Mouse (Mus musculus): Measurements from ENCODE around the gene C4bp. TPM values are rescaled to one million over a fixed set of nuclear protein-coding genes. Genes with fewer than 3 reads are reported as not detected.
"Not testable (repeated sequence)": the region's sequence is repeated elsewhere in the genome, so short reads cannot be mapped to it uniquely, and the experiment has no call there.

C4bp gene
- not detected in 2 replicates for polyA plus RNA-seq (2016; fragmentation: Nextera tagmentation; extraction: Ambion mirVana)

DNA sequence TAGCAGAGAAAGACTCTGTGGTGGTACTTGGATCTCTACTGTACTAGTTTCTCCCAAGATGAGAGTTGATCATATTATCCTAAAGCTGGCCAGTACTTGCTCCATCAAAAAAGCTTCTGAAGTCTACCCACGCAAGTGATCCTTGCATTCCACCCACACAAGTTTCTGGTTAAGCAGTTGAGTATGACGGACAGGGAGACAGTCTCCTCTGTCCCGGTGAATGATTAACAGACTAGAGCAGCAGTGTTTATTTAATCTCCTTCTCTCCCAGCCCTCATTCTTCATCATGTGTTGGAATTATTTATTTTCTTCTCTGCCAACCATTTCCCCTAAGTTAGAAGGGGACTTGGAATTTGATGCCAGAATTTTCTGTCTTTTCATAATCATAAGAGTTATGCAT lies at the start of gene C4bp:
TSS of gene C4bp (minus strand) at position 179 of the 400 bp plus-strand sequence.
- Histone ChIP-seq H3K4me3 (replicated peaks) (no peak within 1 kb of the TSS), H3K4me2 (no peak within 1 kb of the TSS), H3K9me3 (no peaks in the 10 kb centered on the region), H3K9ac (no peak within 1 kb of the TSS), H3K4me1 (no peaks in the 10 kb centered on the region), H3K27ac (no peak within 1 kb of the TSS), H3K36me3 (replicated peaks) (no peaks in the 10 kb centered on the region), H3K27me3 (no peaks in the 10 kb centered on the region)
- no peak for ATAC-seq (ENCODE audit: low FRiP score)
- 91% methylated on average over 3 of the region's 3 CpGs for WGBS

DNA sequence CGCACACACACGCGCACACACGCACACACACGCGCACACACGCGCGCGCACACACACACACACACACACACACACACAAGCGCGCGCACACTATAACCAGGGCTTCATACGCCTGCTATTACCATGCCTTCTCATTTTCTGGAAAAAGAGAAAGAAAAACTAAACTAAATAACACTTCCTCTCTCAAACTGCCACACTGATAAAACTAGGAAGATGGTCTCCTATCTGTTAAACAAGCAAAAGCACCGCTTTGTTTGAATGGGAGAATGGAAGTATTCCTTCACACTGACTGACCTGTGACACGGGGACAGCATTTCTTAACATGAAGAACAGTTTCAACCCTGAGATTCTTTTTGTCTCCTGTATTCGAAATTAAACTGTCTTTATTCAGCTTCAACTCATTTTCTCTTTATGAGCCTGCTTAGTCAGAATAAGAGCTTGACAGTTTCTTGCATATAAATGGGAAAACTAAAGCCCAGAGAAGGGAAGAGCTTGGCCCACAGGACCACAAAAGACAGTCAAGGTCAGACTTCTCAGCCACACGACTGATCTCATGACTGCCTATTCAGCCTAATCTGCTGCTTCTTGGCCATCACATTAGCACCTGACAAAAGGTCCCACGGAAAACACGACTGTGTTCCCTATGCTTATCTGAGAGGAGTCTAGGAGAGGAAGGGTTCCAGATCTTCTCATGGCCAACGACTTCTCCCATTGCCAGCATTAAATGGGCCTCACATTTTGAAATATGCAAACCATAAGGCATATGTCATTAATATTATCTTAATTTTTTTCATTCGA lies 49.0 kb upstream of the C4bp start:
- Histone ChIP-seq H3K36me3 (replicated peaks) (peaks cover 14% of the 10 kb centered on the region), H3K9ac (no peak overlapping the region), H3K4me1 (peaks cover 6% of the 10 kb centered on the region; the same call in 1 of the 2 replicates), H3K4me3 (replicated peaks) (no peak overlapping the region), H3K27ac (no peak overlapping the region), H3K27me3 (no peaks in the 10 kb centered on the region), H3K4me2 (no peak overlapping the region), H3K9me3 (no peaks in the 10 kb centered on the region)
- no peak for ATAC-seq (ENCODE audit: low FRiP score)
- WGBS = 89% methylated on average over 22 of the region's 22 CpGs

DNA sequence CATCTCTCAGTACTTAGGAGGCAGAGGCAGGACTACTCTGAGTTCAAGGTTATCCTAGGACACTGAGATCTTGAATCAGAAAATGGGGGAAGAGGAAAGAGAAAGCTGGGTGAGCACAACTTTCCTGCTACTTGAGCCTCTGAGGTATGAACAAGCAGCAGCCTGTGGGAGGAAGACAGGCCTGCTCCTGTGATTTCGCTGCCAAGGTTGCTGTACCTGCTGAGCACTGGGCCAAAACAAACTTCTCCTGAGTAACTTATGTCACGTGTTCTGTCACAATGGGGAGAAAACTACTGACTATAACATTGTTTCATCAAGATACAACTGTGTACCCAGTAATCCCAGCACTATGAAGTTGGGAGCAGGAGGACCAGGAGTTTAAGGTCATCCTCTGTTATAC lies 42.2 kb upstream of the C4bp start:
- no peak for ATAC-seq (ENCODE audit: low FRiP score)
- Histone ChIP-seq H3K4me3 (replicated peaks) (no peak overlapping the region), H3K4me1 (no peaks in the 10 kb centered on the region), H3K27me3 (no peaks in the 10 kb centered on the region), H3K36me3 (replicated peaks) (peaks cover 52% of the 10 kb centered on the region), H3K4me2 (no peak overlapping the region), H3K9me3 (no peaks in the 10 kb centered on the region), H3K9ac (no peak overlapping the region), H3K27ac (no peak overlapping the region)
- 84% methylated on average over 2 of the region's 2 CpGs for WGBS

DNA sequence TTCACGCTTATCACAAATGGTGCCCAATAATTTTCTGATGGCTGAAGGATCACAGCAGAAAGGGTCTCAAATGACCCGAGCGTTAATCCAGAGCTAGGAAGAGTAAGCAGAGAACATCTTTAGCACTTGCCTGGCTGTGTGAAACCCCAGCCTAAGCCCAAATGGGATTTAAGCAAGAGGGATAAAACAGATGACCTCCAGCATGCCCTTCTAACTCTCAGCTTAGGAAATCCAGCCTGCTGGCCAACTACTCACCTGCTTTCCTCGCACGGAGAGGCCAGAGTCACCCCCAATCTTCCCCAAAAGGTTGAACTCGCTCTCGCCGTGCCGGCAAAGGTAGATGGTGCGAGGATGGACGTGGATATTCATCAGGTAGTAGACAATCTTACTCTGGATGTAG lies 40.5 kb upstream of the C4bp start:
- Histone ChIP-seq H3K4me1 (no peaks in the 10 kb centered on the region), H3K27ac (no peak overlapping the region), H3K27me3 (no peaks in the 10 kb centered on the region), H3K9me3 (no peaks in the 10 kb centered on the region), H3K36me3 (replicated peaks) (peaks cover 62% of the 10 kb centered on the region), H3K9ac (no peak overlapping the region), H3K4me2 (no peak overlapping the region), H3K4me3 (replicated peaks) (no peak overlapping the region)
- ATAC-seq (ENCODE audit: low FRiP score) = no peak
- 97% methylated on average over 11 of the region's 11 CpGs for WGBS

DNA sequence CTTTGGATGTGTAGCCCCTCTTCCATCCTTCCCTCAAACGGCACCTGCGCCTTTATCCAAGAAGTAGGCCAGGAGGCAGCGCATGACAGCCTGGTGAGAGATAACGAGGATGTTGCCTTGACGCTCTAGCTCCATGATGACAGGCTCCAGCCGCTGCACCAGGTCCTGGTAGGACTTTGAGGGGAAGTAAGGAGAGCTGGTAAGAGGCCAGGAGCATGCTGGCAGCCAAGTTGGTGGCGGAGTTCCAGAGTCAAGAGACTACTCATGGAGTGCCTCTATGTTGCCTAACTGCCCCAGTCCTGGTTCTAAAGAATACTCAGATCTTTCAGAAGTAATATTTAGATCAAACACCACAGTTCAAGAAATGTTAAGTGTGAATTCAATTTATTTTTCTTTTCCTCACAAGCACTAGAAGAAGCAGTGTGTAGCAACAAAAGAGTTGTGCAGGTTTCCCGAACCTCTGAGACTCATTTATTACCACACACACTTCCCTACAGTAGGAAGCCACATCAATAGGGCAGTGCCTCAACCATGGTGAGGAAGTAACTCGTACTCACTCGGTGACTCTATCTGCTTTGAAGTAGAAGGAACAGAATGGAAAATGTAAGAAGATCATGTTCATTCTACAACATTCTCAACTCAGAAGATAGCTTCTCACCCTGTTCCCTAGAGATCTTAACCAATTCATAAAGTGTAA lies 38.7 kb upstream of the C4bp start:
- Histone ChIP-seq H3K4me2 (no peak overlapping the region), H3K4me1 (no peaks in the 10 kb centered on the region), H3K36me3 (replicated peaks) (peaks cover 59% of the 10 kb centered on the region), H3K27ac (no peak overlapping the region), H3K9me3 (no peaks in the 10 kb centered on the region), H3K4me3 (replicated peaks) (no peak overlapping the region), H3K9ac (no peak overlapping the region), H3K27me3 (no peaks in the 10 kb centered on the region)
- 88% methylated on average over 10 of the region's 10 CpGs for WGBS
- ATAC-seq (ENCODE audit: low FRiP score) = no peak

DNA sequence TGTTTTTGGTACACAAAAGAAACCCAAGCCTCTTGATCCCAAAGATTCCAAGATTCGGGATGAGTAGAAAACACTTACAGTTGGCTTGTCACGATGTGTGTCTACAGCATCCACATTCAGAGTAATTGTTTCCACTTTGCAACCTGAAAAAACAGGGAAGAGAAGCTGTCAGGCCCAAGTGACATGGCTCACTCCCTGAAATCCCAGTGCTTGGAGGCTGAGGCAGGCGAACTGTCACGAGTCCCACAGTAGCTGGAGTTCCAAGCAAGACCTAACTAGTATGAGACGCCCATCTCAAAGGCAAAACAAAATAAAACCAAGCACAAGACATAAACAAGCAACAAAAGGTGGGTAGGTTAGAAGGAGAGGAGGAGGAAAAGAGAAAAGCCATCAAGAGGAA lies 37.2 kb upstream of the C4bp start:
- no peak overlapping the region for H3K27ac ChIP-seq
- no peak for ATAC-seq (ENCODE audit: low FRiP score)
- no peaks in the 10 kb centered on the region for H3K4me1 ChIP-seq
- no peak overlapping the region for H3K4me3 ChIP-seq (replicated peaks)
- H3K36me3 ChIP-seq (replicated peaks) = peaks cover 59% of the 10 kb centered on the region
- 89% methylated on average over 5 of the region's 5 CpGs for WGBS
- no peaks in the 10 kb centered on the region for H3K27me3 ChIP-seq
- no peak overlapping the region for H3K4me2 ChIP-seq
- no peak overlapping the region for H3K9ac ChIP-seq
- no peaks in the 10 kb centered on the region for H3K9me3 ChIP-seq

DNA sequence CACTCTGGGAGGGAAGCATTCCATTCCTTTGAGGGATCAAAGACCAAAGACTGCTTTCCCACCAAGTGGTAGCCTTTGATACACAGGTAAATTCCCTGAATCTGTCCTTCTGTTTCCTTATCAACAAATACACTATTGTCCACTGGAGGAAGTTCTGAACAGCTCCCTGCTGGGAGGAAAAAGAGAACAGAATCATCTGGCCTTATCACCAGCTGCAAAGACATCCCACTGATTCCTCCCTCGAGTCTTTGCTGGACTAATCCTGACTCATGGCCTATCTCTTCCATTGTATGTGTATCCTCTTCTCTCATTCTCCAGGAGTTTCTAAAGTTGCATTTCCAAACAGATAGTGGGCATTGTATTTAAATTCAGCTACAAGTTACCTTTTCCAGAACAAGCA lies 22.5 kb upstream of the C4bp start:
- 33% methylated on average over 1 of the region's 1 CpGs for WGBS
- no peak for ATAC-seq (ENCODE audit: low FRiP score)
- no peaks in the 10 kb centered on the region for H3K36me3 ChIP-seq (replicated peaks)

DNA sequence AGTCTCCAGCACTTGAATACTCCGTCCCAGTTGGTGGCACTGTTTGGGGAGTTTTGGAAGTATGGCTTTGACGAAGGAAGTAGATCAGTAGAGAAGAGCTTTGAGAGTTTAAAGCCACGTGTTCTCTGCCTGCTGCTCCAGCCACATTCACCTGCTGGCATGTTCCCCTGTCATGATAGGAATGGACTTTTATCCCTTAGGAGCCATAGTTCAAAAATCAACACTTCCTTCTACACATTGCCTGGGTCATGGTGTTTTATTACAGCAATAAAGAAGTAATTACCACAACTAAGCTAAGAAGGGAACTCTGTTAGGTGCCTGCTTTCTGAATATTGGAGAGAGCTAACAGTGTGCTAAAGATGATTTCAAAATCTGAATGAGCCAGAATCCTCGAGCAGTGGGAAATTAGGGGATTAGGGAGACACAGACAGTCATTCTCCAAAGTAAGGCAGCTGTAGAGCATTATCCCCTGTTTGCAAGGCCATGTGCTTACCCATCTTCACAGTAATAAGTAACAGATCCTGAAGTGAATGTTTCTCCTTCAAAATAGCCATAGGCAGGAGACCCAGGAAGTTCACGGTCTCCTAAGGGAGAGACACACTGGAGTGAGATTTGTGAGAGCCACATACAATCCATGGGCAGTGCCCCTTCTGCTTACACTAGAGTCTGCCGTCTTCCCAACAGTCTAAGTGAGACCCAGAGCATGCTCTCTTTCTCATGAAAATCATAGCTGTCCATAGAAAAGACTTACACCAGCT lies 20.4 kb upstream of the C4bp start:
- H3K27ac ChIP-seq = no peak overlapping the region
- H3K36me3 ChIP-seq (replicated peaks) = no peaks in the 10 kb centered on the region
- no peak overlapping the region for H3K4me3 ChIP-seq (replicated peaks)
- no peaks in the 10 kb centered on the region for H3K4me1 ChIP-seq
- H3K27me3 ChIP-seq = no peaks in the 10 kb centered on the region
- ATAC-seq (ENCODE audit: low FRiP score) = no peak
- no peaks in the 10 kb centered on the region for H3K9me3 ChIP-seq
- H3K4me2 ChIP-seq = no peak overlapping the region
- H3K9ac ChIP-seq = no peak overlapping the region
- WGBS = 81% methylated on average over 6 of the region's 6 CpGs

More for the DNA sequence above, 22.5 kb upstream of the C4bp start:
- Histone ChIP-seq H3K4me3 (replicated peaks) (no peak overlapping the region), H3K4me1 (no peaks in the 10 kb centered on the region), H3K27ac (no peak overlapping the region), H3K27me3 (no peaks in the 10 kb centered on the region), H3K9me3 (0 out of 2 replicates have a peak, but pooled peaks cover 3% of the 10 kb centered on the region), H3K4me2 (no peak overlapping the region), H3K9ac (no peak overlapping the region)

DNA sequence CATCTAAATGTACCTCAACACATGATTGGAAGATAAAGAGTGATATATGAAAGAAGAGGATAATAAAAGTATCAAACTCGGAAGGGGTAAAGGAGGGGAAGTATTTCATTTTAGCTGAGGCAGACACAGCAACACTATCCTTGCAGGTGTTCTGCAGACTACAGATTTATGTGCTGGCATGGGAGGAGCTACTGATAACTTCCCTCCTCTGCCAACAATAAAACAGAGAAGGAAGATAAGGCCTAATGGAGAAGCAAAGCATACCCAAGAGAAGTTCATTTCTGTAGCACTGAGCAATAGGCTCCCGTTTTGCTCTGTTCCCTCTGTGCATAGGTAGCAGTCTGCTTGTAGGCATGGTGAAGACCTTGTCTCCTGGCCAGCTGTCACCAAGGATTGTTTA lies 19.6 kb upstream of the C4bp start:
- H3K9ac ChIP-seq = no peak overlapping the region
- no peaks in the 10 kb centered on the region for H3K9me3 ChIP-seq
- no peaks in the 10 kb centered on the region for H3K36me3 ChIP-seq (replicated peaks)
- no peak overlapping the region for H3K4me2 ChIP-seq
- ATAC-seq (ENCODE audit: low FRiP score) = no peak
- H3K4me3 ChIP-seq (replicated peaks) = no peak overlapping the region
- WGBS = 81% methylated on average over 2 of the region's 2 CpGs
- H3K4me1 ChIP-seq = no peaks in the 10 kb centered on the region
- no peaks in the 10 kb centered on the region for H3K27me3 ChIP-seq
- no peak overlapping the region for H3K27ac ChIP-seq

DNA sequence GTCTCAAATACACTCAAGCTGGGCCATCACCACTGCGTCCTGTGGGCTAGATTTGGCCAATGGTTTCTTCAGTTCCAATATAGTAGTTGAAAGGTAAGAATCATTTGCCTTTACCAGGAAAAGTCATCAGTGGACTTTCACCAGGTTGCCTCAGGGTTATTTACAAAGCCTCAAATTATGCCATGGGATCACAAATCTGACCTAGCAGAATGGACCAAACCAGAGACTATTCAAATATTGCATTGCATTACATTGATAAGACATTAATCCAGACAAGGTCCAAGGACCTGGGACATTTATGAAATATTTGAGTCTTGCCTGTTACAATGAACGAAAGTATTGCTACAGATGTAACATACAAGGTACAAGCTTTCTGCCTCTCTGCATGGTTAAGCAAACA lies 17.1 kb upstream of the C4bp start:
- WGBS = 86% methylated on average over 2 of the region's 2 CpGs
- Histone ChIP-seq H3K4me1 (no peaks in the 10 kb centered on the region), H3K9ac (no peak overlapping the region), H3K27me3 (no peaks in the 10 kb centered on the region), H3K36me3 (replicated peaks) (no peaks in the 10 kb centered on the region), H3K4me2 (no peak overlapping the region), H3K27ac (no peak overlapping the region), H3K4me3 (replicated peaks) (no peak overlapping the region), H3K9me3 (no peaks in the 10 kb centered on the region)
- no peak for ATAC-seq (ENCODE audit: low FRiP score)

DNA sequence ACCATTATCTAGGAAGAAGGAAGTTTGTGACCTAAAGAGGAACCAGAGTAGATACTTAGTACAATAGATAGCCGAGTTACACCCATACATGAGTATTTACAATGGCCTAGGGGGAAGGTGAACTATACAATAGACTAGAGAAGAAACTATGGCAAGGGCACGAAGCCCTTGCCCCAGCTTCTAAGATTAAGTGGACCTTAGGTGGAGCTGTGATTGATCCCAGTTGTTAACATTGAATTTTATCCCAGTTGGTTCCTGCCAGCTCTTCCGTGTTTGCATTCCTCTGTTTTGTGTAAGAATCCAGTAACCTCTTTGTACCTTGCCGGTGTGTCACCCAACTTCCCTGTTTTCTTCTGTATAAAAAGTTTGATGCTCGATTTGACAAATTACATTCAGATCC lies 2.1 kb upstream of the C4bp start:
- 86% methylated on average over 5 of the region's 5 CpGs for WGBS
- not testable (repeated sequence) for H3K9ac ChIP-seq; ATAC-seq (ENCODE audit: low FRiP score); H3K27ac ChIP-seq; H3K4me1 ChIP-seq; H3K36me3 ChIP-seq (replicated peaks); H3K4me2 ChIP-seq; H3K9me3 ChIP-seq; H3K27me3 ChIP-seq; H3K4me3 ChIP-seq (replicated peaks)

DNA sequence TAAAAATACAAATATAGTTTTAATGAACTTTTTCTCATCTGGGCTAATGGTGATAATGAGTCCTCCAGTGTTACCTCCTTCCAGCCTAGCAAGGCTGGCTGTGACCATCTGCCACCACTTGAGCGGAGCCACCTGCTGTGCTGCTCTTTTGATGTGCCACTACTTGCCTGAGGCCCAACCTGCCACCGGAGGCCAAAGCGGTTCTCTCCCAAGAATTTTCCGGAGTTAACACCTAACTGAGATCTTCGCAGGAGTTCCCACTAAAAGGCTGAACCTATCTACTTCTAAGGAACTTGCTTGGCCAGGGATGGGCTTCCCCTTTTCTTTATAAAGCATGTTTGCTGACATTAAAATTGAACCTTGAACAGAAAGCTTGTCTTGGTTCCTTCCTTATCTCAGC lies 1.8 kb downstream of the C4bp start:
- not testable (repeated sequence) for ATAC-seq (ENCODE audit: low FRiP score)
- 46% methylated on average over 5 of the region's 5 CpGs for WGBS

More for the DNA sequence above, 1.8 kb downstream of the C4bp start:
- H3K36me3 ChIP-seq (replicated peaks); H3K9me3 ChIP-seq; H3K4me2 ChIP-seq; H3K9ac ChIP-seq; H3K27me3 ChIP-seq; H3K27ac ChIP-seq; H3K4me1 ChIP-seq; H3K4me3 ChIP-seq (replicated peaks): not testable (repeated sequence)

Measured in forebrain, embryonic 12.5 days (tissue).